Mouse (Mus musculus): ENCODE results near the gene Mcu.

DNA sequence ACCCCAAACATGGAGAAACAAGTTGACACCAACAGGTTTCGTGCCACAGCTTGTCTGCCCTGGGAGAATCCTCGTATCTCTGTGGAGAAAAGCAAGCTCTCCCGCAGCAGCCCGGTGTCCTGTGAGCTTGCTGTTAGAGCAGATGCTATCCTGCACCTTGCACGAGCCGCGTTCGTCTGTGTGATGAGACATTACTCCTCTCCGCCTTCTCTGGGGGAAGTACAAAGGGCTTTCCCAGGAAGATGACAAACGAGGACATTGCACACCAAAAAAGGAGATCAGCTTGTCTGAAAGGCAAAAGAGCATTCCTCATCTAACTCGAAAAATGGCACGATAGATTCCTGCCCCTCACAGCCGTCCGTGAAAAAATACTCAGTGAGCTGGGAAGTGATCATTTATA, 13.6 kb downstream of the Mcu start:
- TF ChIP-seq POLR2A (IDR thresholded peaks at IDR 0.05; ENCODE audit: low read depth, low read length) = no peak
- no peak for TF ChIP-seq CTCF (IDR thresholded peaks at IDR 0.05; ENCODE audit: borderline replicate concordance, insufficient read depth, low read length)
